Mouse (Mus musculus): ENCODE measurements around the gene Fblim1.

DNA sequence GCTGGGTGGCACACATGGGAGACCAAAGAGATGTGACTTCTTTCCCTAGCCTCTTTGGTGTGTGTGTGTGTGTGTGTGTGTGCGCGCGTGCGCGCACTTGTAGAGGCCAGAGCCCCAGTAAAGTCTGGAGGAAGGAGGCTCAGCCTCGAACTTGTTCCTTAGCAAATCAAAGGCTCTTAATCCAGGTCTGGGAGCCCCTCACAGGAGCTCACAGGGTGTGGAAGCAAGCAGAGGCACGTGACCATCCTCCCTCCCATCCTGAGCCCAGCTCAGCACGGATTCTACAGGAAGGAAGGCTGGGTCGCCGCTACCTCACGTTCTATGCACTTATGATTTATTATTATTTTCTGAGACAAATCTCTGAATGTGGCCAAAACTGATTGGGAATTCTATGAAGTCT is 29.5 kb downstream of the Fblim1 start:
- no peak for TF ChIP-seq POLR2A (IDR thresholded peaks at IDR 0.05; ENCODE audit: low read depth, low read length)
- no peak for TF ChIP-seq CTCF (IDR thresholded peaks at IDR 0.05; ENCODE audit: extremely low read depth, insufficient read depth, insufficient read length, insufficient replicate concordance)

Data from spleen, adult 2 months (tissue).